Mouse (Mus musculus) mammary gland, adult 2 months (tissue): ENCODE results near the gene Aldob. TPM values are rescaled to one million over a fixed set of nuclear protein-coding genes. Genes with fewer than 3 reads are reported as not detected.

Experiments
- polyA plus RNA-seq: library from polyadenylated mRNA; depleted of rRNA; stranded (reverse); fragments of >200 nt; gene quantifications from 2 replicates; pipeline ENCODE4 v1.2.3, GENCODE M21; 2012; ENCODE audit warnings: low replicate concordance; rRNA removed

Gene Aldob
- 0.34 and 7.2 TPM in 2 replicates for polyA plus RNA-seq

GRCm38 (mm10) chr4:49549383-49549782 lies at the start of gene Aldob:
Gene Aldob, minus strand, starts transcription at chr4:49549546.

DNA sequence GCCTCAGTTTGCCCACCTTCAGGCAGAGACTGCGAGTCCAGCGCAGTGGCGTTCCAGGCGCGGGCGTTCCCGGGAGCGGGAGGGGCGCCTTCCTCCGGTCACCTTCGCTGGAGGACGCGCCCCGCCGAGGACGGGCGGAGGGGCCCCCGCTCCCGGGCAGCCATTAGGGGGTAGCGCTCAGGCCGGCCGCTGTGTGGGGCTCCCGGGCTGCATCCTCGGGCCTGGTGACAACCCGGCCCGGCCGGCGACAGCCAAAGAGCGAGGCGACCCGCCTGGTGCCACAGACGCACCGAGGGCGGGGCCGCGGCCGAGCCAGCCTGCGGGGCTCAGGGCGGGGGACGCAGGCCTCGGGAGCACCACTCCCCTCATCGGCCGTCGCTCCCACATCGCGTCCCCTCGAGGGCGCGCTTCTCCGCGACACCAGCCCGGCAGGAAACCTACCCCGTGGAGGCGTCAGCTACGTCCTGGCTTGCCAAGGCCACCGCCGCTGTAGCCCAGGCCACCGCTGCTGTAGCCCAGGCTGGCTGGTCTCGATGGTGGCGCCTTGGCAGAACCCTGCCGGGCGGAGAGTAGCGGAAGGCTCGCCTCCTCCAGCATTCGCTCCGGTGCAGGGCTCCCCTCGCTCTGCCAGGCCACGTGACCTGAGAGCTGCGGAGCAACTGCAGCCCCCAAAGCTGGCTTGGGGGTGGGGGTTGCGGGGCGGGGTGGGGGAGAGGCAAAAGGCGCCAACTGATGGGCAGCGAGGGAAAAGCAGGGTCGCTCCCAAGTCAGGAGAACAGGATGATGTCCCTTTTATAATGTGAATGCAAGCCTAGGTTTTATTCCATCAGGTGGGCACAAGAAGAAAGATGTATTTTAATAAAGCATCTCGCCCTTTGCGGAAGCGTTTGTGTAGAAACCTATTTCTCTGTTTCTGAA lies 48.1 kb upstream of the Aldob start, which contains the start of gene Tmem246:
Tmem246 (minus strand) TSS at position 694 of the 918 bp plus-strand sequence.

GRCm38 (mm10) chr4:49520572-49521340 lies 28.6 kb downstream of the Aldob start, which contains the start of the genes Mrpl50 and Zfp189:
Gene Mrpl50, minus strand, starts transcription at chr4:49521093.
Gene Zfp189, plus strand, starts transcription at chr4:49521176.

GRCm38 (mm10) chr4:49506386-49506785 lies 43.0 kb downstream of the Aldob start, which contains the start of gene Baat:
Gene Baat, minus strand, starts transcription at chr4:49506557.

Other genes starting within 250 kb of the Aldob start
- 0.10 TPM in 1 of 2 replicates, not detected in the other for gene Acnat2, start 141.4 kb downstream of the Aldob start, polyA plus RNA-seq
- gene Acnat1, start 75.6 kb downstream of the Aldob start, polyA plus RNA-seq: 0.08 TPM in 1 of 2 replicates, not detected in the other
- gene Baat, start 43.0 kb downstream of the Aldob start, polyA plus RNA-seq: 0.20 TPM in 1 of 2 replicates, not detected in the other
- gene Mrpl50, start 28.5 kb downstream of the Aldob start, polyA plus RNA-seq: 1.9 and 6.2 TPM in 2 replicates
- 0.60 and 1.0 TPM in 2 replicates for gene Zfp189, start 28.4 kb downstream of the Aldob start, polyA plus RNA-seq
- 12.2 and 20.4 TPM in 2 replicates for gene Tmem246, start 48.3 kb upstream of the Aldob start, polyA plus RNA-seq
- gene Rnf20, start 82.5 kb upstream of the Aldob start, polyA plus RNA-seq: 18.2 and 19.4 TPM in 2 replicates
- gene Ppp3r2, start 132.5 kb upstream of the Aldob start, polyA plus RNA-seq: not detected in 2 replicates